Mouse (Mus musculus) lung, adult 18-20 months (tissue): Measurements from ENCODE around the gene Rpl14.

Experiments
- DNase-seq, 2 experiments: peaks; one replicate each; pipeline ENCODE4 v3.0.0; 2022; ENCODE audit warnings: mixed read lengths in 2 of 2

Rpl14 gene

DNA sequence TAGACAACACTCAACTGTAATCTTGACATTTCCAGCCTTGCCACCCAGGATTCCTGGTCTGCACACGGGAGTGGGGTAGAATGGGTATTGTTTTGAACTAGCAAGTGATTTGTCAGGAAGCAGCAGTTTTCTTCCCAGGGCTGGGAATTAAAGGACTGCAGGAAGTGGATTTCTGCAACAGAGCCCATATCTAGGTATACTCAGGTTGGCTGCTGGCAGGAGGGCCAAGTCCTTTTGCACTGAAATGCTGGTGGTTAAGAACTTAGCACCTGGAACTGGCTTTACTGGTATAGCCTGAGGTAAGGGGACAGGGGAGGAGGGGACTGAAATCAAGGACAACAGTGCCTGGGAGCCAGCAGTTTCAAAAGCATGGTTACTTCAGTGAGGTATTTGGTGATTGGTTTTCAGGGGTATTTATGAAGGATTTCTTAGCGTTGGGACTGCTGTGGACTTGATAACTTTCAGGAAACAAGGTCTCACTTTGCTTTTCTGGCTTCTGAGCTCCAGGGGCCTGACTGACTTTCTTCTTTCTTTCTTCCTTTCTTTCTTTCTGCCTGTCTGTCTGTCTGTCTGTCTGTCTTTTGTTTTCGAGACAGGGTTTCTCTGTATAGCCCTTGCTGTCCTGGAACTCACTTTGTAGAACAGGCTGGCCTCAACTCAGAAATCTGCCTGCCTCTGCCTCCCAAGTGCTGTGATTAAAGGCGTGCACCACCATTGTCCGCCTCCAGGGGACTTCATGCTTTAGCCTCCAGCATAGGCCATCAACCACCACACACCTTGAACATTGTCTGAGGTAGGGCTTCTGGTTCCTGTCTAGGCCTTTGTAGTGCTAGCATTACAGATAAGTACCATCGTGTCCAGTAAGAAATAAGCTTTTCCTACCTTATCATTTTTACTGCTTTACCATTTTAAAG lies 4.8 kb downstream of the Rpl14 start:
- DNase-seq: no peak

DNA sequence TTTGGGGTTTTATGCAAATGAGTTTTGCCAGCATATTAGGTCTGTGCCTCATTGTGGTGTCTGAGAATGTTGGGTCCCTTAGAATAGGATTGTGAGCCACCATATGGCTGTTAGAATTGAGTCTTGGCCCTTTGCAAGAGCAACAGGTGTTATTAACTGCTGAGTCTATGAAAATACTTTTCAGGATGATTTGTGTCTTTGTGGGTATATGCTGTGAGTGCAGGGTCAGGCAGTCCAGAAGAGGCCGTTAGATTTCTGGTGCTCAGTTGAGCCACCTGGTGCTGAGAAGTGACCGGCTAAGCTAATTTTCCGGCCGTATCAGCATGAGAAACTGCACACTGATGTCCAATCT lies 5.4 kb downstream of the Rpl14 start:
- no peak for DNase-seq

DNA sequence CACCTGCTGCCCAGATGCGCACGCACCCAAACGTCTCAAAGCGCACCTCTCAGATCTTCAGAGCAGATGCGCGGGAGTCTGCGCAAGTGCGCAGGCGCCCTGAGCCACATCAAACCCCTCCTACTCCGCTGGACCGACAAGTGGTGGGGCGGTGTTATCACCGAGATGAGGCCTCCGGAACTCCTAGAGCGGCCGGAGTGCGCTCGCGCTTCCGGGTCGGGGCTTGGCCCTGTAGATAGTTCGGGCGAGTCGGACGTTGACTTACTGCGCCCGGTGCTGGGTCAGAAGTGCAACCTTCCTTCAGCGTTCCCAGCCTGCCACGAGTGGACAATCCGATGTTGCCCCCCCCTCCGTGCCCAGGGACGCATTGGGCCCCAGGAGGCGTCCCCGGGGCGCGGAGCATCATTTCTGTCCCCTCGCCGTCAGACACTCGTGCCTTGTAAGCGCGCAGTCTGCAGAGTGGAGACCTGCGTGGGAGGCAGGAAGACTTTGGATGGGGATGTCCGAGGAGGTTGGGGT lies 5.9 kb downstream of the Rpl14 start:
- DNase-seq: peak; percentile 89 to 92

DNA sequence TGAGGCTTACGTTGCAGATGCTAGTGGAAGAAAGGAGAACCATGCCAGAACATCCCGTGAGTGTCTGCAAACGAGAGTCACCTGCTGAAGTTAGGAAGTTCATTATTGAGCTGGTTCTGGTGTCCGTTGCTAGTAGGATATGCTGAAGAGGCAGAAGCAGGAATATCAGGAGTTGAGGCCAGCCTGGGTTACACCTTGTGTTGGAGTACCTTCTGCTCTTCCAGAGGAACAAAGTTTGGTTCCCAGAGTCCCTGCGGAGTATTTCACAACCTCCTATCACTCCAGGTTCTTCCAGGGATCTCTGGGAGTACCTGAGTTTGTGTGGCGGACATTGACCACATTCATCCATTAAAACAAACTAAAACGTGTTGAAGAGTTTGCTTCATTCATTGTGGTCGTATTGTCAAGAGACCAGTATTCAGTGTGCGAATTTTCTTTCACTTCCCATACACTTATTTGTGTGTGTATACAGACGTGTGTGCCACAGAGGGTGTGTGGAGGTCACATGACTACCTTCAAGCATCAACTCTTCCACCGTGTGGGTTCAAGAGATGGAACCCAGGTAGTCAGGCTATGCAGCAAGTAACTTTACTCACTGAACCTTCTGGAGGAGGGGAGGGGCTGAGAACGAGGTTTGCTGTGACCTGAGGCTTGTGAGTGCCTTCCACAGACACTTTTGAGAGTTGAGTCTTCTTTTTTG lies 6.6 kb downstream of the Rpl14 start:
- peak in 1 of 2 experiments; percentile 7 for DNase-seq

DNA sequence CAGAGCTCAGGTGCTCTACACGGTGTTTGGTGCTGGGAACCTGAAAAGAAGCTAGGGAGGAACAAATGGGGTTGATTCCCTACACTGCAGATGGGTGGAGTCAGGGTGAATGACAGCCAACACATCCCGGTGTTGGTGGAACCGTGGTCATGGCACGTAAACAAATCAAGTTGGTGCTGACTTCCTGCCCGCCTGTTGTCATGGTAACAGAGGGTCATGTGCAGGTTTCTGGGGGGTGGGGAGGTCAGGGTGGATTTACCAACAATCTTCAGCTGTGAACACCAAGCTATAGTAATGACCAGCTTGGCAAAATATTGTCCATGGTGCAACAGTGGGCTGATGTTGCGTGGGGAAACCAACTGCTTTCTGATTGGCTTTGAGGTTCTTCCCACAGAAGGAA lies 7.5 kb downstream of the Rpl14 start:
- peak; percentile 33 to 34 for DNase-seq

DNA sequence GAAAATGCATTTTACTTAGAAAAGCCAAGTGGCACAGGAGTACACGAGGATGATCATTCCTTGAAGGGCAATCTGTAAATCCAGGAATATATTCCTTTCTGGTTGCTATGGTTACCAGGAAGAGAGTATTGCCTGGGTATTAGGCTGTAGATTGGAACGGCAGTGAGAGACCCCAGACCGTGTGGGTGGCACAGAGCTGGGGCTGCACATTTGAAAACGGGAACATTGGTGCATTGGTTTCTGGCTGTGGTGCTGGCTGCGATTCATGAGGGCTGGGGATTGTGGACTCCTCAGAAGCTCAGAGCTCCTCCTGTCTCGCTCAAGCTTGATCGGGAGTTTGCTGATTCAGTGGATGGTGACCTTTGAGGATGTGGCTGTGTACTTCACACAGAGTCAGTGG lies 8.6 kb downstream of the Rpl14 start:
- DNase-seq: no peak

DNA sequence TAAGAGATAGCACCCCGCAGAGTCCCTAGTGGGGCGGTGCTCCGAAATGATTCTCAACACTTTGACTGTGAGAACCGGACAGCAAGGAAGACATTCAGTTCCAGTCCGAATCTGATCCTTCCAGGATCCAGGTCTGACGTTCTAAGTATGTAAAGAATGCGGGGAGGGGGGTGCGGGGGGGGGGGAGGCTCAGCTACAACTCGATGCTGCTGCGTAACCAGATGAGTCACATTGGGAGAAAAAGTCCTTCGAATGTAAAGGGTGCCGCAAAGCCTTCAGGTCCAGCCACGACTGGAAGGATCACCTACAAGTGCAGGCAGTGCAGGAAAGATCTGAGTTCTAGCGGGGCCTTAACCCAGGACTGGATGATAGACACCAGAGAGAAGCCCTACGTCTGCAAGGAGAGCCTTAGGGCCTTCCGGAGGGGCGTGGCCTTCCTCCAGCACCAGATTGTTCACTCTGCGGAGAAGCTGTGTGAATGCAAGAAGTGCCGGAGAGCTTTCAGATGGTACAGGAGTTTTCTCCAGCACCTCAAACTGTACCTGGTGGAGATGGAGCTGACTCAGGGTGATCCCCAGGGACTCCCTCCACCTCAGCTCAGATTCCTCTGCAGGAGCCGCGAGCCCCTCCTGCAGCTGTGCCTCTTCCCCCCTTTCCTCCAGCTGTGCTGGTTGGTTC lies 10.8 kb downstream of the Rpl14 start:
- peak; percentile 51 to 53 for DNase-seq

DNA sequence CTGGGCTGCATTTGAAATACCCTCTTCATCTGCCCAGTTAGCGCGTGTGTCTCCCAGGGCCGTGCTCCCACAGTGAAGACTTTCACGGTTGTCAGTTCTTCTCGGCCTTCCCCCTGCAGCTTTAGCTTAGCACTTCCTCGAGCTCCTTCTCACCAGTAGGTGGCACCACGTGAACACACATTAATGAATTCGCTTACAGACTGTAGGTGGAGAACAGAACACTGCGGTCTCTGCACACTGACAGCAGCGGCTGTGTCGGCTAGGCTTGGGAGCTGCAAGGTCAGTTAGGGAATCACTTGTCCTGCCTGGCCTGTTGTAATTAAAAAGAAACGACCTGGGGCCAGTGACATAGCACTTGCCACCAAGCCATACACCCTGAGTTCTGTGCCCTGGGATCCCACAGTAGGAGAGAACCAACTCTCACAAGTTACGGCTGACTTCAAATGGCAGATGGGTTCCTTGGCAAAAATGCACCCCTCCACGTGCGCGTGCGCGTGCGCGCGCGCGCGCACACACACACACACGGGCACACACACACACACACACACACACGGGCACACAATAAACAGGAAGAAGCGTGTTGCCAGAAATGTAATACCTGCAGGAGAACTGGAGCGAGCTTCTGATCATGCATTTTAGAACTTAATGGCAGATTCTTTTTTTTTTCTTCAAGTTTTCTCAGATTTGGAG lies 11.5 kb downstream of the Rpl14 start:
- peak; percentile 89 to 90 for DNase-seq

DNA sequence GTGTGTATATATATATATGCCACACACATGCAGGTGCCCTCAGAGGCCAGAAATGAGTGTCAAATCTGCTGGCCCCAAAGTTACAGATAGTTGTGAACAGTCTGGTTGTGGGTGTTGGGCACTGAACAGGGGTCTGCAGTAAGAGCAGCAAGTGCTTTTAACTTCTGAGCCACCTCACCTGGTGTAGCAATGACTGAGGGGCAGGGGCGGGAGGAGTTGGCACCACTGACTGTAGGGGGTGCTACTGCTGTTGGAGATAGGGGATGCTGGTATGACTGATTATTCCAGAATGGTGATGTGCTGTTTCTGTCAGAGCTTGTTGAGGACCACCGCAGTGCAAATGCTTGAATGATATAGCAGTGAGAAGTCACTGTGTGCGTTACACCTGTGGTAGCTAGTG lies 12.1 kb downstream of the Rpl14 start:
- no peak for DNase-seq

DNA sequence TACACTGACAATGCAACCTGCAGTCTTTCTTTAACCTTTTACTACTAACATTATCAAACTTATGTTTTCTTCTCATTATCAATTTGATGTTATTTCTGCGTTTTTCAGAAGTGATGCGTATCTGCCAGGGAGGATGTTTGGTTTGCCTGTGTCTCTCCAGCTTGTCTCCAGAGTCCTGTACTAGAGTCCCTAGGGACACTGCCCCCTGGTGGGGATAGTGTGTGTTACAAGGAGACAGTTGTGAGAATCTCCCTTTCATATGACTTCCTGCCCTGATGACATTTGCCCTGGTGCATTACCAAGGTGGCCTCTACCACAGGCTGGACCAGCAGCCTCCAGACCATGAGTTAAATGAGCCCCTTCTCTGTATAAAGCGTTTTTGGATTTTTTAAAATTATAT lies 15.3 kb downstream of the Rpl14 start:
- DNase-seq: peak; percentile 63 to 69

DNA sequence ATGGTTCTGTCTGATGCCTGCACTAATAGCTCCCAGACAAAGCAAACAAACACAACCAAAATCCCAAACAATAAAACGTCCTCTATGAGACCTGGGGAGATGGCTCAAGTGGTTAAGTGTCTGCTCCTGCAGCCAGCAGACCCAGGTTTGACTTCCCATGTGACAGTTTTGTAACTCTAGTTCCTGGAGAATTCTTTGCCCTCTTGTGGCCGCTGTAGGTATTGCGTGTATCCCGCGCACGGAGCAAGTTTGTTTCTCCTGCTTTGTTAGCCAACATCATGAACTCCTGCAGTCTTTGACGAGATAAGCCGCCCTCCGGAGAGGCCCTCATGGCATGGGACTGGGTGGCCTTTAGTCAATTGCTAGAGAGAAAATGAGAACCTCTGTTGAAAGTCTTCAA lies 20.2 kb downstream of the Rpl14 start:
- DNase-seq: peak; percentile 71 to 76

DNA sequence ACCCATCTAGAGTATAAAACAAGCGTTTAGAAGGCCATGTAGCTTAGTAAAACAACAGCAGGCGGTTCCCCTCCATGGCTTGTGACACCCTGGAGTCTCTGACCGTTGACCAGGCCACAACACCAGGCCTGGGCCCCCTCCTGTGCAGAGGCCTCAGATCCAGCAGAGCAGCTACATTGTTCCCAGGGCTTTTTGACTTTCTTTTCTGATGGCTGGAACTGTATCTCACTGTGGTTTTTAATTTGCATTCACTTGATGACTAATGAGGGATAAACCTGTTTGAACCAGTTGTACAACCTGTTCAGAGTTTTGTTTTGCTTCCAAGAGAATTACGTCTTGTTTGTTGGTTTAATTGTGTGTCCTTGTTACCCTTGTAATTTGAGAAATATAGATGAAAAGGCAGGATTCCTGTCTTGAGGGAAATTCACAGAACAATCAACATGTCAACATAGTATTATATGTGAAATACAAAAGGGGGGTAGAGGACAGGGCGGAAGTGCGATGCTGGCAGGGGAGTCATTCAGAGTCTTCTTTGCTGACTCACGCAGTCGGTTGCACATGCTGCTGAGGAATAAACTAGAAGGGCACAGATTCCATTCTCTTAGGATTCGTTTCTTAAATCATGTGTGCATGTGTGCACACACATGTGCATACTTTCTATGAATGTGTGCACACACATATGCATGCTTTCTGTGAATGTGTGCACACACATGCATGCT lies 22.3 kb downstream of the Rpl14 start:
- peak in 1 of 2 experiments; percentile 11 for DNase-seq

DNA sequence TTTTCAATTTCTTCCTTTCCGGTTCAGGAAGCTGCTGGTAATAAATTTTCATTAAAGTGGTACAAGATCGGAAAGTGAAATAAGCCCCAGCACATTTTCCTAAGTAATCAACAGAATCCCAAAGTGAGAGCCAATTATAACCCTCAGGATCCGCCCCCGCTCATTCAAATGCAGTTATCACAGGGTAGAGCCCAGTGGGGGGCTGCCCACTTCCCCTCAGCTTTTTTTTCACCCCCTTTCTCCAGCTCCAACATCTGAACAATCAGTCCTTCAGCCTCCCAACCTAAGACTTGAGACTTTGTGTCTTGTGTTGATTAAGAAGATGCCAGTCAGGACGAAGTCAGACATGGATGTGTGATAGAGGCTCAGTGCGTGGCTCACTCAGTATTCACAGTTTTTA lies 23.6 kb downstream of the Rpl14 start:
- no peak for DNase-seq

DNA sequence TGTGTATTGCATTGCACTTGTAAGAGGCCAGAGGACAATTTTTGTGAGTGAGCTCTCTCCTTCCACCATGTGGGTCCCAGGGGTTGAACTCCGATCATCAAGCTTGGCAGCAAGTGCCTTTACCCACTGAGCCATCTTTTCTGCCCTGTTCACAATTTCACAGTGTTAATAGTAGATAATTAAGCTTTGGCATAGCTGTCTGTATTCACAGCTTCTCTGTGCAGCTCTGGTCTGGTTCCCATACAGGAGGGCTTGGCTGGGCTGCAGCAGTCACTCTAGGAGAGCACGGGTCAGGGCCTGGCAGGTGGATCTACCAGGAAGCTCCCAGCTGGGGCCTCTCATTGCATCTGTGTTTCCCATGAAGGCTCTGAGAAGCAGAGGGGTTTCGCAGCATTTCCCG lies 24.1 kb downstream of the Rpl14 start:
- no peak for DNase-seq

DNA sequence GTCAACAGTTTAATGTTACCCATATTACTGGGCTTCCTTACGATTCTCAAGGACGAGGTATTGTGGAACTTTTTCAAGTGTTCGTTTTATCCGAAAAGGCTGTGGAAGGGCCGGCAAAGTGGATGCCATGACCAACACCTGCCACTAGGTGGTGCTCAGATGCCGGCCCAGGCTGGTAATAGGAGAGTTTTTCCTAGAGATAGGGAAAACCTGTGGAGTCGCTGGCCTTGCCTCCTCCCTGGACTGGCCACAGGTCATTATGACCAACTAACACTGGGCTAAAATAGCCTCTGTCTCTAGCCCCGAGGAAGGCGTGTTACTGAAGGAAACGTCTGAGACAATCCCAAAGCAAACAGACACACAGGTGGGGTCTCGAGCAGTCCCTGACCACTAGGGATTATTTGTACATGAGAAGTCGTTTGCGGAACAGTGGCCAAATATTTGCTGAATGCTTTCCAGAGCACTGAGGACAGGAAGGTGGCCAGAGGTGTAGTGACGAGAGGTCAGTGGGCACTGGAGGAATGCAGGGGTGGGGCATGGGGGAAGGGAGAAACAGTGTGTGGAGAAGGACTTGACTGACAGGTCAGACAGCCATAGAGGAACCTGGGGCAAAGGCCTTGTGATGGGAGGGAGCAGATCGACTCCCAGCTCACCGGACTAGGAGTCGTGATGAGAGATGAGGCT lies 30.4 kb downstream of the Rpl14 start:
- DNase-seq: peak; percentile 90 to 93

DNA sequence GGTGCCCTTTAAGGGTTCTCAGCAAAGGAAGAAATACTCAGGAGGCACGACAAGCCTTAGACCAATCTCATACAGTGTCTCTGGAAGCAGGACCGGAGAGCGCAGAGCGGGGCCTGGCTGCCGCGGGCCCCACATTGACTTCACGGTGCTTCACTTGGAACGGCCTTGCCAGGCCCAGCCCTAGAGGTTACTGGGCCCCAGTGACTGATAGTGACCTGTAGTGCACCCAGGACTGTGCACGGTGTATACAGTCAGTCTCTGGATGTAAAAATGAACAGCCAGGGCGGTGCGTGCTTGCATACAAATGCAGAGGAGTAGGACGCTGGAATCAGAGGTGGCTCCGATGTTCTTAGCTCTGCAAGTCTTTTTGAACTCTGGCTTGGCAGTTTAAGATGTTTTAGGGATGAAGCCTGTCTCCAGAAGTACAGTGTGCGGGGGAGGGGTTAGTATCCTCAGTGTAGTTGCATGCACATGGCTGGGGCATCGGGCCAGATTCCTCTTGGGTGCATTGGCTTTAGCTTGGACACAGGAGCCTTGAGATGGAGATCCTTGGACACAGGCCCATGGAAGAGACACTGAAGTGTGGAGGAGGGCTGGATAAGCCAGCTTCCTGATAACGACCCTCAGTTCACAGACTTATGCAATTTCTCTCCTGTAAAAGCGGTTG lies 31.1 kb downstream of the Rpl14 start:
- peak; percentile 31 to 37 for DNase-seq

DNA sequence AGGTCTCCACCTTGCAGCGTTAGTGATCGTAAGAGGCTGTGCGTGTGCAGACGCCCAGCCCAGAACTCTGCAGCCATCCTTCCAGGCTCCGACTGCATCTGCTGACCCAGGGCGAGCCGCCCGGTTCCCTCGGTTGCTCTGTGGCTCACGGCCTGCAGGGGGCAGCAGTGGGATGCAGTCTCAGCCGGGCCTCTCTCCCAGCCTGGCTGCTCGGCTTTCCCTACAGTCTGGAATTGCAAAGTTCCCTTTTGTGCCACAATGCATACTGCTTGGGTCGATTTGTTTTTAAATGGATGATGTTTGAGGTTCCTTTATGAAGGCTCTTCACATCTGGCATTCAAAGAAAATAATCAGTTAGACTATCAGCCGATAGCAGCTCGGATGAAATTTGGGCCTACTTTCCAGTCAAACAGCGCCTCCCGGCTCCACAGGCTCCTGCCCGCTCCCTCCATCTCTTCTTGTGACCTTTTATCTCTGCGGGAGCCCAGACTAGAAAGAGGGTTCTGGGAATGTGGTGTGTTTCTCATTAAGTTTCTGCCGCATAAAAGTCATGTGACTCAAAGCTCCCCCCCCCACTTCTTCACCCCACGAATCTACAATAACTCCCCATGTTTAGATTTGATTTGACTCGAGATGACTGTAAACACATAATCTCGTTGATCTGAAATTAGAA lies 31.7 kb downstream of the Rpl14 start:
- peak; percentile 81 to 87 for DNase-seq

DNA sequence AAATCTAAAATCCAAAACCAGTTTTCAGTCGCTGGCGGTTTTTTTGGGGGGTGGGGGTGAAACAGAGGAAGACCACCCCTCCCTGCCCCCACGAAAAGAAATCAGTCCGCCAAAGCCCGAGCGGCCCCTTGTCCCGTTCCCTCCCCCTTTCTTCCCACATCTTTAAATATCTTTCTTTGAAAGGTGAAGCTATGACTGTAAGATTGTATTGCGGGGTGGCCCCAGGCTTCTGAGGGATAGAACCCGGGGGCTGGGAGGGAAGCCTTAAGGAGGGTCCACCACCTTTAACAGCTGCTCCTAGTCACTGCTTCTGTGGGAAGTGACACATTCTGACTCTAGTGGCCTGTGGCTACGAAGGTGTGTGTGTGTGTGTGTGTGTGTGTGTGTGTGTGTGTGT lies 32.3 kb downstream of the Rpl14 start:
- DNase-seq: no peak

DNA sequence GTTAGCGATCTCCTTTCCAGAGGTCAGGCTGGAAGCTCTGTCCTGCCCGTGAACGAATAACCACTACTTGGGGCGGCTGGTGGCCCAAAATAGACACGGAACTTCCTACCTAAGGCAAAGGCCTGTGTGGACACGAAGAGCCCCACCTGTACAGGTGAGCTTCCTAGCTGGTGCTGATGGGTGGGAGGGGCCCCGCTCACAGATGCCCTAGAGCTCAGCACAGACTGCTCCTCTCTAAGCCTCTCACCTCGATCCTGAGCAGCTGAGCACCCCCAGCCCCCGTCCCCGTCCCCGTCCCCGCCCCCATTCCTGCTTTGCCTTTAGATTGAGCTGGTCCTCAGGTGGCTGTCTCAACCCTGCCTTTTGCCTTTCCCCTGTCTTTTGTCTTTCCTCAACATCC lies 32.7 kb downstream of the Rpl14 start:
- no peak for DNase-seq

DNA sequence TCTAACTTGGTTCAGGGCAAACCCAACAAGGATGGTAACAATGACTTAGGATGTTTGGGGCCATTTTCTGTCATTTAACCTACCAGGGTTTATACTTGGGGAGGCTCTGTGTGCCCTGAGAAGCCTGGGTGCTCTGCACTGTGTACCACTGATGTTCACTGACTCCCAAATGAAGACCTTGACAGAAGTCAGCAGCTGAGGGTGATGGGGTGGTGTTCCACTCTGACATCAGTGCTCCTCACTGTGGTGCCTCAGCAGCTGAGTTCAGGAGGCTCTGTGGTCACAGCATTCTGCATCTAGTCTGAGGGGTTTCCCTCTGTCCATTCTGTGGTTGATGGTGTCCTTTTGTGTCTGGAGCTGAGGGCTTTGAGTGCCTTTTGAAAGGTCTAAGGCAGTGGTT lies 39.8 kb downstream of the Rpl14 start:
- no peak for DNase-seq
